Mouse (Mus musculus) ovary, adult 18-20 months (tissue): ENCODE measurements around the gene Rab36.
"Not testable (repeated sequence)": the region's sequence is repeated elsewhere in the genome, so short reads cannot be mapped to it uniquely, and the experiment has no call there.

Source experiments
- DNase-seq: peaks from one replicate; pipeline ENCODE4 v3.0.0; 2022; ENCODE audit warnings: low spot score, mixed read lengths

The Rab36 gene

GRCm38 (mm10) chr10:75036883-75037379, at the start of gene Rab36:
Gene Rab36, plus strand, starts transcription at chr10:75037058.
- DNase-seq = peak; percentile 99

GRCm38 (mm10) chr10:74987698-74988470, 49.0 kb upstream of the Rab36 start:
- DNase-seq = no peak

GRCm38 (mm10) chr10:74989814-74990213, 47.0 kb upstream of the Rab36 start:
- no peak for DNase-seq

- DNase-seq = no peak
Observed at GRCm38 (mm10) chr10:74990584-74991322, 46.1 kb upstream of the Rab36 start.

- DNase-seq = no peak
Observed at GRCm38 (mm10) chr10:74994863-74995262, 42.0 kb upstream of the Rab36 start.

- no peak for DNase-seq
Observed at GRCm38 (mm10) chr10:74995377-74995776, 41.5 kb upstream of the Rab36 start.

GRCm38 (mm10) chr10:75001391-75001790, 35.5 kb upstream of the Rab36 start:
- no peak for DNase-seq

- no peak for DNase-seq
Observed at GRCm38 (mm10) chr10:75004067-75004466, 32.8 kb upstream of the Rab36 start.

GRCm38 (mm10) chr10:75006889-75007662, 29.8 kb upstream of the Rab36 start:
- DNase-seq = no peak

GRCm38 (mm10) chr10:75010704-75011103, 26.2 kb upstream of the Rab36 start:
- no peak for DNase-seq

GRCm38 (mm10) chr10:75015465-75015864, 21.4 kb upstream of the Rab36 start:
- DNase-seq = no peak

GRCm38 (mm10) chr10:75016481-75016880, 20.4 kb upstream of the Rab36 start:
- DNase-seq = no peak

- no peak for DNase-seq
Observed at GRCm38 (mm10) chr10:75020271-75020670, 16.6 kb upstream of the Rab36 start.

GRCm38 (mm10) chr10:75021138-75021537, 15.7 kb upstream of the Rab36 start:
- DNase-seq = peak; percentile 31

GRCm38 (mm10) chr10:75026491-75026890, 10.4 kb upstream of the Rab36 start:
- DNase-seq = no peak

GRCm38 (mm10) chr10:75028743-75029142, 8.1 kb upstream of the Rab36 start:
- DNase-seq = no peak

- no peak for DNase-seq
Observed at GRCm38 (mm10) chr10:75029677-75030076, 7.2 kb upstream of the Rab36 start.

GRCm38 (mm10) chr10:75030234-75030633, 6.6 kb upstream of the Rab36 start:
- no peak for DNase-seq

GRCm38 (mm10) chr10:75031345-75032114, 5.3 kb upstream of the Rab36 start:
- DNase-seq = no peak

GRCm38 (mm10) chr10:75032395-75032794, 4.5 kb upstream of the Rab36 start, which contains the start of gene Rsph14:
Gene Rsph14, minus strand, starts transcription at chr10:75032586.
- DNase-seq = peak; percentile 85

GRCm38 (mm10) chr10:75042060-75042459, 5.2 kb downstream of the Rab36 start:
- DNase-seq = not testable (repeated sequence)
